8 mouse cellular contexts compared by ENCODE assay signal in genomic region chr5:134235111-134235510, GRCm38 (mm10). TPM values are rescaled to one million over a fixed set of nuclear protein-coding genes. Genes with fewer than 3 reads are reported as not detected.
DNase-seq lines count a peak whose midpoint lies in the region; ATAC-seq and TF ChIP-seq lines count a peak whose summit lies in the region.

No protein-coding gene starts in this region.

- no peak overlapping the region for H3K4me3 ChIP-seq in liver, adult 2 months (ENCODE audit: insufficient read depth, low read depth, low read length)
- no peak overlapping the region for H3K4me3 ChIP-seq in liver, embryonic 11.5 days (ENCODE audit: low read depth, low read length)
- no peak overlapping the region for H3K4me3 ChIP-seq in embryonic facial prominence, embryonic 10.5 days
- H3K4me3 ChIP-seq in heart, postnatal 0 days (ENCODE audit: low read depth, low read length), result no peak overlapping the region

- no peak overlapping the region for H3K4me2 ChIP-seq in liver, embryonic 11.5 days
- no peak overlapping the region for H3K4me2 ChIP-seq in heart, postnatal 0 days (ENCODE audit: low read depth, low read length)

- TF ChIP-seq CTCF in liver, adult 2 months (IDR thresholded peaks at IDR 0.05; ENCODE audit: low read depth, low read length), result no peak
- TF ChIP-seq CTCF in heart, postnatal 0 days (IDR thresholded peaks at IDR 0.05; ENCODE audit: low read depth), result no peak

- H3K9ac ChIP-seq in liver, adult 2 months (ENCODE audit: low read depth, low read length), result no peak overlapping the region
- no peak overlapping the region for H3K9ac ChIP-seq in liver, embryonic 11.5 days (ENCODE audit: low read depth, low read length)
- no peak overlapping the region for H3K9ac ChIP-seq in heart, postnatal 0 days (replicated peaks; ENCODE audit: low read depth, low read length)

- ATAC-seq in liver, embryonic 11.5 days (replicated peaks; ENCODE audit: low FRiP score), result no peak
- 0 out of 2 replicates have a peak, but pooled peaks have one; percentile 14 for ATAC-seq in heart, postnatal 0 days (ENCODE audit: insufficient read depth, low read depth)
- ATAC-seq in monocyte, adult 5-6 weeks (replicated peaks; ENCODE audit: insufficient number of reproducible peaks, low FRiP score, low TSS enrichment, poor library complexity, severe bottlenecking), result no peak
- no peak for ATAC-seq in erythroblast, adult 5-6 weeks (replicated peaks; ENCODE audit: low FRiP score, poor library complexity, severe bottlenecking)

- no peaks in the 10 kb centered on the region for H3K9me3 ChIP-seq in liver, embryonic 11.5 days (ENCODE audit: control insufficient read depth, low read length)
- no peaks in the 10 kb centered on the region for H3K9me3 ChIP-seq in embryonic facial prominence, embryonic 10.5 days
- no peaks in the 10 kb centered on the region for H3K9me3 ChIP-seq in heart, postnatal 0 days (replicated peaks; ENCODE audit: control insufficient read depth, low read length)

- H3K36me3 ChIP-seq in liver, adult 2 months (ENCODE audit: control insufficient read depth, insufficient read depth, low read length), result peaks cover 18% of the 10 kb centered on the region; the same call in 1 of the 2 replicates
- H3K36me3 ChIP-seq in liver, embryonic 11.5 days (ENCODE audit: control insufficient read depth, insufficient read depth, low read length), result peaks cover 42% of the 10 kb centered on the region
- peaks cover 56% of the 10 kb centered on the region for H3K36me3 ChIP-seq in embryonic facial prominence, embryonic 10.5 days (replicated peaks)
- H3K36me3 ChIP-seq in heart, postnatal 0 days (replicated peaks; ENCODE audit: control insufficient read depth, insufficient read depth, low read length), result peaks cover 42% of the 10 kb centered on the region

- no peaks in the 10 kb centered on the region for H3K4me1 ChIP-seq in liver, adult 2 months (ENCODE audit: control insufficient read depth, insufficient read depth, low read length)
- H3K4me1 ChIP-seq in liver, embryonic 11.5 days (replicated peaks; ENCODE audit: control insufficient read depth, insufficient read depth, low read length), result peaks cover 30% of the 10 kb centered on the region
- peaks cover 43% of the 10 kb centered on the region for H3K4me1 ChIP-seq in embryonic facial prominence, embryonic 10.5 days
- peaks cover 21% of the 10 kb centered on the region for H3K4me1 ChIP-seq in heart, postnatal 0 days (ENCODE audit: control insufficient read depth, insufficient read depth)

- H3K79me2 ChIP-seq in liver, adult 2 months (ENCODE audit: control insufficient read depth, insufficient read depth, low read length), result no peaks in the 10 kb centered on the region

- no peak for TF ChIP-seq POLR2A in liver, adult 2 months (IDR thresholded peaks at IDR 0.05; ENCODE audit: extremely low read depth, insufficient read depth, low read length)

- no peak for TF ChIP-seq EP300 in heart, postnatal 0 days (IDR thresholded peaks at IDR 0.05; ENCODE audit: low read depth)

- no peaks in the 10 kb centered on the region for H3K27me3 ChIP-seq in liver, adult 2 months (ENCODE audit: control insufficient read depth, insufficient read depth, low read length)
- H3K27me3 ChIP-seq in liver, embryonic 11.5 days (replicated peaks; ENCODE audit: control insufficient read depth, insufficient read depth, low read length), result no peaks in the 10 kb centered on the region
- no peaks in the 10 kb centered on the region for H3K27me3 ChIP-seq in embryonic facial prominence, embryonic 10.5 days (replicated peaks; ENCODE audit: low read depth, poor library complexity, severe bottlenecking)
- no peaks in the 10 kb centered on the region for H3K27me3 ChIP-seq in heart, postnatal 0 days (ENCODE audit: control insufficient read depth, insufficient read depth, low read length)

- WGBS in liver, adult 2 months, result 36% methylated on average over 6 of the region's 6 CpGs
- 53% methylated on average over 6 of the region's 6 CpGs for WGBS in liver, embryonic 11.5 days
- 57% methylated on average over 6 of the region's 6 CpGs for WGBS in embryonic facial prominence, embryonic 10.5 days
- 21% methylated on average over 6 of the region's 6 CpGs for WGBS in heart, postnatal 0 days

- no peak overlapping the region for H3K27ac ChIP-seq in liver, adult 2 months (replicated peaks; ENCODE audit: insufficient read depth, low read depth, low read length)
- H3K27ac ChIP-seq in liver, embryonic 11.5 days (ENCODE audit: low read depth, low read length), result no peak overlapping the region
- peak overlapping the region; percentile 14; the same call in 1 of the 2 replicates for H3K27ac ChIP-seq in embryonic facial prominence, embryonic 10.5 days (replicated peaks)
- H3K27ac ChIP-seq in heart, postnatal 0 days (ENCODE audit: low read depth), result peak overlapping the region; percentile 35; the same call in 1 of the 2 replicates

- peak; percentile 27 for DNase-seq in liver, adult 2 months (ENCODE audit: extremely low read depth, low read depth, low spot score)
- DNase-seq in liver, embryonic 11.5 days (ENCODE audit: low spot score), result no peak
- no peak for DNase-seq in embryonic facial prominence, embryonic 10.5 days (ENCODE audit: low spot score)
- DNase-seq in heart, postnatal 0 days (ENCODE audit: low spot score), result no peak
- peak; percentile 66 to 68 for DNase-seq in layer of hippocampus, postnatal 10 days (ENCODE audit: low spot score in 2 of 2)
- peak; percentile 66 for DNase-seq in right cerebral cortex, postnatal 4 days

RNA-seq across cellular contexts. Expression of gene Ncf1, which starts 5.7 kb away (rescaled TPM):
- total RNA-seq in liver, adult 2 months (2014; rRNA removed), result 2.9 and 4.3 TPM in 2 replicates
- 2.2 and 3.3 TPM in 2 replicates for polyA plus RNA-seq in liver, adult 2 months (2012; rRNA removed)
- 9.3 and 11.7 TPM in 2 replicates for polyA plus RNA-seq in liver, embryonic 11.5 days (2014; fragmentation: Nextera tagmentation; extraction: Ambion mirVana)
- 1.8 and 2.0 TPM in 2 replicates for polyA plus RNA-seq in embryonic facial prominence, embryonic 10.5 days (2016; fragmentation: Nextera tagmentation; extraction: Ambion mirVana)
- 0.70 and 3.1 TPM in 2 replicates for total RNA-seq in heart, postnatal 0 days (2014; rRNA removed; ENCODE audit: low replicate concordance)
- polyA plus RNA-seq in heart, postnatal 0 days (2015; fragmentation: Nextera tagmentation; extraction: Ambion mirVana), result 1.7 and 1.8 TPM in 2 replicates
- total RNA-seq in layer of hippocampus, postnatal 10 days (2021), result 1 to 10 TPM; 5.5 to 5.9 TPM
- 101 to 207 TPM (median 172 TPM) in 3 replicates for total RNA-seq in monocyte, adult 5-6 weeks (2017)
- 101 and 103 TPM in 2 replicates for total RNA-seq in erythroblast, adult 5-6 weeks (2015; ENCODE audit: low replicate concordance)
- total RNA-seq in erythroblast, adult 5-6 weeks (2017; ENCODE audit: low replicate concordance), result 91.7 and 92.6 TPM in 2 replicates

RNA-seq across cellular contexts. Expression of gene Gtf2ird2, which starts 51.3 kb away (rescaled TPM):
- 3.1 and 4.2 TPM in 2 replicates for total RNA-seq in liver, adult 2 months (2014; rRNA removed)
- 2.4 and 2.8 TPM in 2 replicates for polyA plus RNA-seq in liver, adult 2 months (2012; rRNA removed)
- polyA plus RNA-seq in liver, embryonic 11.5 days (2014; fragmentation: Nextera tagmentation; extraction: Ambion mirVana), result 5.1 and 5.9 TPM in 2 replicates
- 8.1 and 8.5 TPM in 2 replicates for polyA plus RNA-seq in embryonic facial prominence, embryonic 10.5 days (2016; fragmentation: Nextera tagmentation; extraction: Ambion mirVana)
- 4.9 and 25.1 TPM in 2 replicates for total RNA-seq in heart, postnatal 0 days (2014; rRNA removed; ENCODE audit: low replicate concordance)
- polyA plus RNA-seq in heart, postnatal 0 days (2015; fragmentation: Nextera tagmentation; extraction: Ambion mirVana), result 4.0 and 4.2 TPM in 2 replicates
- total RNA-seq in layer of hippocampus, postnatal 10 days (2021), result 10 to 100 TPM; 13.1 to 14.7 TPM
- total RNA-seq in monocyte, adult 5-6 weeks (2017), result 6.5 to 10.0 TPM (median 8.9 TPM) in 3 replicates
- 2.5 TPM in 1 of 2 replicates, not detected in the other for total RNA-seq in erythroblast, adult 5-6 weeks (2015; ENCODE audit: low replicate concordance)
- 1.2 and 1.7 TPM in 2 replicates for total RNA-seq in erythroblast, adult 5-6 weeks (2017; ENCODE audit: low replicate concordance)

RNA-seq across cellular contexts. Expression of gene Rcc1l, which starts 58.5 kb away (rescaled TPM):
- 9.9 and 11.2 TPM in 2 replicates for total RNA-seq in liver, adult 2 months (2014; rRNA removed)
- 16.4 and 16.9 TPM in 2 replicates for polyA plus RNA-seq in liver, adult 2 months (2012; rRNA removed)
- polyA plus RNA-seq in liver, embryonic 11.5 days (2014; fragmentation: Nextera tagmentation; extraction: Ambion mirVana), result 39.1 and 43.8 TPM in 2 replicates
- 41.9 and 42.1 TPM in 2 replicates for polyA plus RNA-seq in embryonic facial prominence, embryonic 10.5 days (2016; fragmentation: Nextera tagmentation; extraction: Ambion mirVana)
- total RNA-seq in heart, postnatal 0 days (2014; rRNA removed; ENCODE audit: low replicate concordance), result 19.7 and 23.5 TPM in 2 replicates
- polyA plus RNA-seq in heart, postnatal 0 days (2015; fragmentation: Nextera tagmentation; extraction: Ambion mirVana), result 19.5 and 22.1 TPM in 2 replicates
- total RNA-seq in layer of hippocampus, postnatal 10 days (2021), result 10 to 100 TPM; 18.0 to 20.8 TPM
- 2.5 to 6.9 TPM (median 6.3 TPM) in 3 replicates for total RNA-seq in monocyte, adult 5-6 weeks (2017)
- 0.96 TPM in 1 of 2 replicates, not detected in the other for total RNA-seq in erythroblast, adult 5-6 weeks (2015; ENCODE audit: low replicate concordance)
- total RNA-seq in erythroblast, adult 5-6 weeks (2017; ENCODE audit: low replicate concordance), result 0.84 and 1.3 TPM in 2 replicates

Comparison
In these comparisons a context has a peak if more than half of its experiments do, and no peak if none do; other contexts are left out.
1. DNase-seq: peak in liver, adult 2 months (single experiment), layer of hippocampus, postnatal 10 days (2 of 2) and right cerebral cortex, postnatal 4 days (single experiment); none in liver, embryonic 11.5 days (single experiment), embryonic facial prominence, embryonic 10.5 days (single experiment) and heart, postnatal 0 days (single experiment).
2. H3K27ac ChIP-seq: peak in embryonic facial prominence, embryonic 10.5 days (single experiment) and heart, postnatal 0 days (single experiment); none in liver, adult 2 months (single experiment) and liver, embryonic 11.5 days (single experiment).
3. RNA of gene Ncf1, which starts 5.7 kb away (total RNA-seq): 101 to 207 TPM in monocyte, adult 5-6 weeks and 91.7 to 103 TPM in erythroblast, adult 5-6 weeks; 5.5 to 5.9 TPM in layer of hippocampus, postnatal 10 days, 0.70 to 3.1 TPM in heart, postnatal 0 days and 2.9 to 4.3 TPM in liver, adult 2 months; every median in the first group is over 10 times any median in the second.